Mouse (Mus musculus) inflammation-experienced regulatory T-cells, adult 6 months (primary cell): ENCODE measurements at regions not wholly inside any gene's neighbourhood (a gene's known extent, or its start where the extent isn't known, plus 50 kb on each side); places are given as distances from the start of the nearest gene placed in this dataset.

Experiments used
- ATAC-seq: one replicate; pipeline ENCODE4 v1.8.0; 2017

DNA sequence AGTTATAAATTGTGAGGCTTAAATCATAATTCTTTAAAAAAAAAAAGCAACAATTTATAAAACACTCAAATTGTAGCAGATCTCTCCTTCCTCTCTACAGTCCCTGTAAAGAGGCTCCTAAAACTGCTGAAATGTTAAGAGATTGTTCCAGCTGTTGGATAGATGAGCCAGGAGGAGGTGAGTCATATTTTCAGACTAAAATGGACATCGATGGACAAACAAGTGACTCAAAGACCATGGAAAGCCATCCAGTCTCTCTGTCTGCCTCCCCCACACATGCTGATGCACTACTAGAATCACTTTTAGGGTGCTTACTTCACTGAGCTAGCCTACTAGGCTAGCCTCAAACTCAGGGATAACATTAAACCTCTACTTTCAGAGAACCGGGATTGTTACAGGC lies 561.5 kb downstream of the Tmem114 start:
- ATAC-seq = no peak

- ATAC-seq = no peak
These were observed 585.8 kb downstream of the Tmem114 start for GRCm38 (mm10) chr16:7839139-7839538.

DNA sequence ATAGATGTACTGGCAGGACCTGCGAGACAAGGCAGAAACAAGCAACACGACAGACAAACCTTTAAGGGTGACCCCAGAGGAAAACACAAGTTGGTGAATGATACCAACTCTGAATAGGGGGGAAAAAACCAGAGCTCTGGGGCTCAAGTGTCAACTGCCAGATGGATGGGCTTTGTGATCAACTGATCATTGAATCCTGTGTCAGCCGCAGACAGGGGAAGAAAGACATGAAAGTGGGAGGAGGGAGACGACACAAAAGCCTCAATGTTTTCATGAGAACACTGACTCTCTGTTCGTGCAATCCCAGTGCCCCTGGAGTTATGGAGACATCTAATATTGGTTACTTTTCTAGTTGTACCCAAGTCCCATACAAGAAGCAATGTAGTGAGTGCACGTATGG lies 593.8 kb downstream of the Tmem114 start:
- no peak for ATAC-seq

DNA sequence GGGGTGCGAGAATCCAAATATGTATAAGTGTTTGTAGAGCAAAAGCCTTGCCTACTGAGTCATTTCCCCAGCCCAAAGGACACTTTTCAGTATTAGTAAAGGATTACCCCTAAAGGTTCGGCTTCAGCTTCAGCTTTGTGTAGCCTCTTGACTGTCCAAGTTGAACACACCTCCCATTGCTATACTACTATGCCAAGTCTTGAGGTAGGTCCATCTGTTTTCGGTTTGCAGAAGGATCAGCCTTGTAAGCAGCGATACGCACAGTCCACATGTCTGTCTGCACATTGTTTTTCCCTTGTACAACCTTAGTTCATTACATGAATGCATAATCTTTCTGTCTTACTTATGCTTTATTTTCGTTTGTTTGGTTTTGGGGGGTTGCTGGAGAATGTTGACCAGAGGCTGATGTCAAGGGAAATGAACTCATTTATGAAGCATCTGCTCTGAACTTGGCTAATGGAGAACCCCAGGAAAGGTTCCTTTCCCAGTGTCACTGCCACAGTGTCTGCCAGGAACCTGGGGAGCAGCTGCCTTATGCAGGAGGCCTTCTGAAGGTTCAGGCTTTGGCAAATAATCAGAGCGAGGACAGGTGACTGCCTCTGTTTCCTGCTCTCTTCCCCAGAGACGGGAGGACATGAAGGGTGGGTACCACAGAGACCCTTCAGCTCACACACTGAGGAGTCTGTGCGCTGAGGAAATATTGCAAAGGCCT lies 594.8 kb downstream of the Tmem114 start:
- ATAC-seq = no peak

- no peak for ATAC-seq
These were observed 623.8 kb downstream of the Tmem114 start for GRCm38 (mm10) chr16:7801161-7801560.

- ATAC-seq = no peak
These were observed 627.7 kb downstream of the Tmem114 start for GRCm38 (mm10) chr16:7797176-7797786.

- no peak for ATAC-seq
These were observed 629.4 kb downstream of the Tmem114 start for GRCm38 (mm10) chr16:7795561-7795960.

- ATAC-seq = no peak
These were observed 632.4 kb downstream of the Tmem114 start for GRCm38 (mm10) chr16:7792521-7792920.

- no peak for ATAC-seq
These were observed 634.7 kb downstream of the Tmem114 start for GRCm38 (mm10) chr16:7790260-7790659.

DNA sequence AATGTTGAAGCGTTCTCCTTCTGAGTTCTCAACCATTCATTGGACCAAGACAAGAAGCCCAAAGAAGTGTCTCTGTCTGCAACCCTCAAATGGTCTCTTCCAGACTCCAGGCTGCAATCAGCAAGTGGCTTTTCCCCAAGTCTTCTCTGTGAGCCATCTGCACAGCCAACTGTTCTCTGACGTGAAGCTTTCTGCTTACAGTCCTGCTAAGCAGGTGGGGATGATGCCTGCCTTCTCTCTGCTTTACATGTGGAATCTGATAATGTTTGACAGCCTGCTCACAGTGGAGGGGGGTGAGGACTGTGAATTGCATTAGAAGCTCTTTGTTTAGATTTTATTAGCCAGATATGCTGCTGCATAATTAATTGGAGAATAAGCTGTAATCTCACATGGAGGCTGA lies 636.7 kb downstream of the Tmem114 start:
- no peak for ATAC-seq

- ATAC-seq = no peak
These were observed 643.4 kb downstream of the Tmem114 start for GRCm38 (mm10) chr16:7781506-7781905.

DNA sequence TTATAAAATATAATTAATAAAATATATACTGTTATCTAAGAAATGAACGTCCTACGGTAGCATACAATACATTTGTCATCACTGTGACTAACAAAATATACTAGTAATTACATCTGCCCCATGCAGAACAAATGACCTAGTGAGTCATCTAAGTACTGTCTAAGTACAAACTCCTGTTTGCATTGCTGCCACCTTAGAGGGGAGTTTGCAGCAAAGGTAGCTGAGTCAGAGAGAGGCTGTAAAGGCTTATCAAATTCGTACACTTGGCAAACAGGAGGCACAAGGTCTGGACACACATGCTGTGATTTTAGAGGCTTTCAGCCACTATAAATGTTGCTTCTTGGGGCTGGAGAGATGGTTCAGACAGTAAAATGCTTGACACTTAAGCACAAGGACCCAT lies 649.3 kb downstream of the Tmem114 start:
- no peak for ATAC-seq

DNA sequence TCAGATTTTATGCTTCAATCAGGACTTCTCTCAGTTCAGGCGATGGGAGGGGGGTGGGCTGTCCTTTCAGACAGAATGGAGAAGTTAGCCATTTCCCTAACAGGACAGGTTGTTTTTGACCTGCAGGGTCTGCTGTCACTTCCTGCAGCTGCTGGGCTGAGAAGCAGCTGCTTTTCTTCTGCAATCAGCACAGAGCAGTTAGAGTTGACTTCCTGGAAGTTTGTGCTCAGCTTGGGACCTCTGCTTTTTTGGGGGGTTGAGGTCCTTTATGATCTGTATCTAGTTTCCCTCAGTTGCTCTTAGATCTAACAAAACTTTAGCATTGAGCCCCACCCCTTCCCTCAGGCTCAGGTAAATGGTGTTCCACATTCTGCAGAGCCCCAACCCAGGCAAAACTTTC lies 656.5 kb downstream of the Tmem114 start:
- ATAC-seq = no peak

DNA sequence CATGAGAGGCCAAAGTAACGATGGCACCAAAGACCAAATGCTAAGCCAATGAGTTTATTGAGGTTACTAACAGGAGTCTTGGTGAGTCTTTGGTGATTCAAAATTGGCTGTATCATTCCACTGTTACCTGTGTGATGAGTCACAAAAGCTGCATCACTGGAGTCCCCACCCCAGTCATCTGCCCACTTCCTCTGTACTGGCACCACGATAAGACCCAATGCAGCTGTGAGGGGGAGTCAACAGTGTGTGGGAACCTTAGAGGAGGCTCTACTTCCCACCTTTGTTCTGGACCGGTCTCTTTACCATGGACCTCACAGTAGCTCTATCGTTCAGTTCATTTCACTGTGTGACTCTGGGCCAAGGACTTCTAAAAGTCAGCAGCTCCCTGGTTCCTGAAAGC lies 657.2 kb downstream of the Tmem114 start:
- no peak for ATAC-seq

- ATAC-seq = no peak
These were observed 660.6 kb downstream of the Tmem114 start for GRCm38 (mm10) chr16:7764383-7764782.

- no peak for ATAC-seq
These were observed 696.8 kb downstream of the Tmem114 start for GRCm38 (mm10) chr16:7728186-7728585.

- no peak for ATAC-seq
These were observed 699.7 kb downstream of the Tmem114 start for GRCm38 (mm10) chr16:7725225-7725624.

DNA sequence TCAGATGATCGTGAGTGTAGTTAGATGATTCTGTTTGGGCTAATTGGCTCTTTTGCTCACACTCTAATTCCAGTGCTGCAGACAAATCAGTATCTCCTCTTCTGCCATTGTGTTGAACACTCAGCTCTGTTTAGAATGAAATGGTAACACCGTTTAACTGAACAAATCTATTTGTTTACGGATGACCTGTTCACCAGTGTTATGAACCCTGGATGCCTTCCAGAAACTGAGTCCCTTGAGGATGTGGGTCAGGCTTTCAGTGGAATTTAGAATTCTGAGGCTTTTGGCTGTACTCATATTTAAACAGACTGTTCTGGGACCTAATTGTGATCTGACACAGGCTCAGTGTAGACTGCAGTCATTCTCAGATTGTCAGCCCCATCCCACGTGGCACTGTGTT lies 723.5 kb downstream of the Tmem114 start:
- no peak for ATAC-seq

DNA sequence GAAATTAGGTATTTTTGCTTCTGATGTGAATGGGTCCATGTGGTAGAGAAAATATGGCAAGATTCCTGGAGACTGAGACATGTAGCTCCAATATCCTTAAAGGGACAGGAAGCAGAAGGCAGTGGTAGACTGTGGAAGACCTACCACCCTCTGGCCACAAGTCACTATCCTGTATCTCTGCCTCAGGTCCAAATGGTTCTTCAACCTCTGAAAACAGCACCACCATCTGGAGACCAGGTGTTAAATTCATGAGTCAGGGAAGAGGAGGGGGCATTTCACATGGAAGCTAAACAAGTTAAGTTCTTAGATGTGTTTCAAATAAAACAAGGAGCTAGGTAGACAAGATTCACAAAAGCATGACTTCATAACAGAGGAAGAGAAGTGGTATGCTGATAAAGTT lies 739.5 kb downstream of the Tmem114 start:
- no peak for ATAC-seq

GRCm38 (mm10) chr16:7666096-7666495 lies 758.8 kb downstream of the Tmem114 start:
- ATAC-seq = no peak

DNA sequence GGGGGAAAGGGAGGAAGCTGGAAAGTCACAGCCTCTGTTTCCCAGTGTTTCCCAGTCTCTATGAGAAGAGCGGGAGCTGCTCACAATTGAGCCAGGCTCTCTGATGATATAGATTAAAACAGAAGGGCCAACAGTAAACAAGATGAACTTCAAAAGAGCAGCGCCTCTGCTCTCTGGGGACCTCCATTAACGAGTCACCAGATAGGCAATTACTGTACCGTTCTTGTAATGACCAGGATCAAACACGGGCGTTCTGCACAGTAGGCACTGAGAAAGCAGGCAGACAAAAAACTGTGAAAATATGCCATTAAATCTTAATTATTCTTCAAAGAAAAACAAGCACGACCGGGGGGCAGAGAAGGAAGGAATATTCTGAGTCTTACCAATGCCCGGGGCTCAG lies 766.8 kb downstream of the Tmem114 start:
- ATAC-seq = no peak

- ATAC-seq = no peak
These were observed 770.5 kb downstream of the Tmem114 start for GRCm38 (mm10) chr16:7654451-7654850.

DNA sequence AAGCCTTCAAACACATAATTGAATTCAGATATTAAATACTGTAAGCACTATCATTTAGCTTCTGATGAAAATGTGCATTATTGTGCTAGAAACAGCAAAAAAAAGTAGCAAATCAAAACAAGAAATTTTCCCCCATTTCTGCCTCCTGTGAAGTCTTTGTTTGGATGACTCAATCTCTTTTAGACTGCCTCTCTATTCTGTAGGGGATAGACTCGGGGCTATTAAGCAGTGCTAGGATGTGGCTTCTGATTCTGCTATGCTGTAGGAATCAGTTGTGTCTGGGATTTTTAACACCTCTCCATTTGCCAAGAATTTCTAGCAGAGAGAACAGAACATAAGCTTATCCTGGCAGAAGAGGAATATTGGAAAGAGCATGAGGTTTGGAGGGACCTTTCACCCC lies 775.2 kb downstream of the Tmem114 start:
- ATAC-seq = no peak

DNA sequence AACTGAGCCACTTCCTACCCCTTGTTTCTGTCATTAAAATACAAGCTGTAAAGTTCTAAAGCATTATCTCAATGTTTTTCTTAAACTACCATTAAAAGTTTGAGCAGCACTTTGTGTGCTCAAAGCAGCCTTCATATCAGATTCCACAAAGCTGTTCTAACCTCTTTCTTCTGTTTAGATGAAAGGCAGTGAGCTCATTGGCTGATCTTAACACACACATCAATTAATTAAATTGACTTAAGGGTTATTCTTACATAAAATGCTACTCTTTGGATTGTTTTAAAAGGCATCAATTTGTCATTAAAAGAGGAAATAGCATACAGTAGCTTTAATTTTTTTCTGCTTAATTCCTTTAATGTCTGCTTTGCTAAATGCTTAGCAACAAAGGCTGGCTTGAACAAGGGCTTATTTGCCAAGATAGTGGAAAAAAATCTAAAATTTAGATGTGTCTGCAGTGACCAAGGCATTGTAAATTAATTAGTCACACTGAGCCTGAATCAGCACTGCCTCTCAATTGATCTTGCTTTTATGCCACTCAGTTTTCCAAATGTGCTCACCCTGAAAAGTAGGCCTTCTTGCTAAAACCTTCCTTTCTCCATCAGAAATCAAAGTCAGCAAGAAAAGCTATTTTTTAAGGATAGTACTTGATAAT lies 777.5 kb downstream of the Tmem114 start:
- no peak for ATAC-seq
